Comparison of ENCODE assay signal across 8 mouse cellular contexts in genomic region chr11:54438366-54438781, GRCm38 (mm10). TPM values are rescaled to one million over a fixed set of nuclear protein-coding genes. Genes with fewer than 3 reads are reported as not detected.
A peak's percentile ranks its signal among the peaks of the same experiment; 100 is the strongest.
DNase-seq lines count a peak whose midpoint lies in the region; ATAC-seq lines count a peak whose summit lies in the region.

No protein-coding gene starts in this region.

- H3K4me2 ChIP-seq in forebrain, embryonic 15.5 days (replicated peaks), result peak overlapping the region; percentile 59
- H3K4me2 ChIP-seq in hindbrain, embryonic 11.5 days (replicated peaks; ENCODE audit: low read depth, low read length), result peak overlapping the region; percentile 64

- H3K9ac ChIP-seq in forebrain, embryonic 15.5 days (replicated peaks), result peak overlapping the region; percentile 83
- peak overlapping the region; percentile 86 for H3K9ac ChIP-seq in hindbrain, embryonic 11.5 days (ENCODE audit: low read depth, low read length)

- ATAC-seq in forebrain, embryonic 15.5 days (replicated peaks), result peak; percentile 82
- ATAC-seq in hindbrain, embryonic 11.5 days (ENCODE audit: low FRiP score), result no peak; the same call in 1 of the 2 replicates
- ATAC-seq in megakaryocyte-erythroid progenitor cell, adult 5-6 weeks (replicated peaks; ENCODE audit: low FRiP score, low TSS enrichment, poor library complexity, severe bottlenecking), result peak; percentile 48

- intact Hi-C loops in left cerebral cortex, postnatal 4 days (cut with DNase I), result no loop called here

- no peaks in the 10 kb centered on the region for H3K9me3 ChIP-seq in forebrain, embryonic 15.5 days
- H3K9me3 ChIP-seq in hindbrain, embryonic 11.5 days (ENCODE audit: control insufficient read depth, low read length), result no peaks in the 10 kb centered on the region

- H3K4me1 ChIP-seq in forebrain, embryonic 15.5 days, result peaks cover 23% of the 10 kb centered on the region
- no peaks in the 10 kb centered on the region for H3K4me1 ChIP-seq in hindbrain, embryonic 11.5 days (replicated peaks; ENCODE audit: control insufficient read depth, insufficient read depth, low read length)

- WGBS in forebrain, embryonic 15.5 days, result under 1% methylated on average over 47 of the region's 47 CpGs
- under 1% methylated on average over 47 of the region's 47 CpGs for WGBS in hindbrain, embryonic 11.5 days

- peak; percentile 16 for DNase-seq in retina, adult 2 months (ENCODE audit: low read depth, low spot score)
- DNase-seq in retina, postnatal 1 day, result no peak
- peak; percentile 44 for DNase-seq in c-Kit-negative CD71-positive TER-119-positive erythroid progenitor cells, embryonic 14.5 days (ENCODE audit: low read depth, low spot score)
- DNase-seq in hindbrain, embryonic 11.5 days (ENCODE audit: low spot score), result no peak
- DNase-seq in left cerebral cortex, postnatal 4 days, result peak; percentile 44
- peak; percentile 51 to 56 for DNase-seq in spleen, adult 18-20 months

- H3K27ac ChIP-seq in forebrain, embryonic 15.5 days (replicated peaks), result peak overlapping the region; percentile 76
- peak overlapping the region; percentile 65 for H3K27ac ChIP-seq in hindbrain, embryonic 11.5 days (ENCODE audit: low read depth, low read length)

- no peaks in the 10 kb centered on the region for H3K36me3 ChIP-seq in forebrain, embryonic 15.5 days
- no peaks in the 10 kb centered on the region for H3K36me3 ChIP-seq in hindbrain, embryonic 11.5 days (ENCODE audit: control insufficient read depth, insufficient read depth, low read length)

- H3K27me3 ChIP-seq in forebrain, embryonic 15.5 days, result no peaks in the 10 kb centered on the region
- no peaks in the 10 kb centered on the region for H3K27me3 ChIP-seq in hindbrain, embryonic 11.5 days (ENCODE audit: control insufficient read depth, insufficient read depth, low read length)

- peak overlapping the region; percentile 62 for H3K4me3 ChIP-seq in forebrain, embryonic 15.5 days
- H3K4me3 ChIP-seq in hindbrain, embryonic 11.5 days (ENCODE audit: low read depth, low read length), result peak overlapping the region; percentile 94

RNA-seq across cellular contexts. Expression of gene Fnip1, which starts 0.4 kb away (rescaled TPM):
- 10.9 and 12.5 TPM in 2 replicates for polyA plus RNA-seq in forebrain, embryonic 15.5 days (2015; fragmentation: Nextera tagmentation; extraction: Ambion mirVana)
- polyA plus RNA-seq in hindbrain, embryonic 11.5 days (2014; fragmentation: Nextera tagmentation; extraction: Ambion mirVana), result 14.5 TPM in 2 replicates
- 10 to 100 TPM; 19.2 to 19.5 TPM for total RNA-seq in left cerebral cortex, postnatal 4 days (2021)
- total RNA-seq in megakaryocyte-erythroid progenitor cell, adult 5-6 weeks (2014; fragmentation: Nextera tagmentation), result 13.6 and 20.0 TPM in 2 replicates
- total RNA-seq in megakaryocyte-erythroid progenitor cell, adult 5-6 weeks (2017), result 18.2 and 25.4 TPM in 2 replicates

Comparison
In these comparisons a context has a peak if more than half of its experiments do, and no peak if none do; other contexts are left out.
1. DNase-seq: peak in retina, adult 2 months (single experiment), c-Kit-negative CD71-positive TER-119-positive erythroid progenitor cells, embryonic 14.5 days (single experiment), left cerebral cortex, postnatal 4 days (single experiment) and spleen, adult 18-20 months (2 of 2); none in retina, postnatal 1 day (single experiment) and hindbrain, embryonic 11.5 days (single experiment).